Mouse (Mus musculus) limb, embryonic 12.5 days (tissue): ENCODE measurements around the gene Rgs21. TPM values are rescaled to one million over a fixed set of nuclear protein-coding genes. Genes with fewer than 3 reads are reported as not detected.

Experiments
- ATAC-seq: fragments of 200-750 bp; cut with Nextera tagmentation; 2 replicates; pipeline ENCODE4 v1.8.0; 2017; ENCODE audit warnings: low read depth, moderate TSS enrichment; ENCODE audit not compliant: insufficient number of reproducible peaks, insufficient read depth, low FRiP score, low TSS enrichment
- H3K27ac ChIP-seq: fragments of 300-500 bp; sonication (generic); 2 replicates; pipeline ENCODE4 v1.5.1; 2016; ENCODE audit warnings: mild to moderate bottlenecking, moderate library complexity
- H3K27me3 ChIP-seq: fragments of 300-500 bp; sonication (generic); 2 replicates; pipeline ENCODE4 v1.6.1; 2016; ENCODE audit warnings: mild to moderate bottlenecking, moderate library complexity
- H3K36me3 ChIP-seq: fragments of 300-500 bp; sonication (generic); 2 replicates; pipeline ENCODE4 v1.6.1; 2016; ENCODE audit warnings: mild to moderate bottlenecking, moderate library complexity
- H3K4me1 ChIP-seq: fragments of 300-500 bp; sonication (generic); replicated peaks from 2 replicates; pipeline ENCODE4 v1.6.1; 2016
- H3K4me2 ChIP-seq: fragments of 300-500 bp; sonication (generic); 2 replicates; pipeline ENCODE4 v1.6.1; 2016; ENCODE audit warnings: mild to moderate bottlenecking, moderate library complexity
- H3K4me3 ChIP-seq: fragments of 300-500 bp; sonication (generic); replicated peaks from 2 replicates; pipeline ENCODE4 v1.5.1; 2016; ENCODE audit warnings: mild to moderate bottlenecking
- H3K9ac ChIP-seq: fragments of 300-500 bp; sonication (generic); replicated peaks from 2 replicates; pipeline ENCODE4 v1.6.1; 2016; ENCODE audit warnings: mild to moderate bottlenecking, moderate library complexity
- H3K9me3 ChIP-seq: fragments of 300-500 bp; sonication (generic); 2 replicates; pipeline ENCODE4 v1.6.1; 2016; ENCODE audit warnings: mild to moderate bottlenecking, moderate library complexity
- WGBS: fragments of 180-500 bp; shearing (Covaris S2); methylation state at CpG from one replicate; pipeline ENCODE4 v1.1.7; 2016; 5-methylcytosine and 5-hydroxymethylcytosine counted together
- polyA plus RNA-seq: library from polyadenylated mRNA; unstranded; fragments of >200 nt; fragmentation: Nextera tagmentation; extraction: Ambion mirVana; gene quantifications from 2 replicates; pipeline ENCODE4 v1.2.1, GENCODE M21; 2016

The Rgs21 gene
- polyA plus RNA-seq, 1 experiment from 2014 or later: not detected

- Histone ChIP-seq H3K9ac (no peak overlapping the region), H3K4me1 (no peaks in the 10 kb centered on the region), H3K9me3 (no peaks in the 10 kb centered on the region), H3K4me3 (no peak overlapping the region), H3K27me3 (no peaks in the 10 kb centered on the region), H3K4me2 (no peak overlapping the region), H3K36me3 (no peaks in the 10 kb centered on the region), H3K27ac (no peak overlapping the region)
- ATAC-seq: no peak
- WGBS: 83% methylated on average over 1 of the region's 1 CpGs
Measured at GRCm38 (mm10) chr1:144499719-144500118, 67.7 kb downstream of the Rgs21 start.

- no peak overlapping the region for H3K27ac ChIP-seq
- H3K4me1 ChIP-seq: no peaks in the 10 kb centered on the region
- no peaks in the 10 kb centered on the region for H3K36me3 ChIP-seq
- no peak overlapping the region for H3K9ac ChIP-seq
- H3K9me3 ChIP-seq: no peaks in the 10 kb centered on the region
- no peaks in the 10 kb centered on the region for H3K27me3 ChIP-seq
- no peak for ATAC-seq
- no peak overlapping the region for H3K4me3 ChIP-seq
- H3K4me2 ChIP-seq: no peak overlapping the region
Measured at GRCm38 (mm10) chr1:144498725-144499124, 68.7 kb downstream of the Rgs21 start.

GRCm38 (mm10) chr1:144498051-144498450 is 69.4 kb downstream of the Rgs21 start:
- Histone ChIP-seq H3K27ac (no peak overlapping the region), H3K27me3 (no peaks in the 10 kb centered on the region), H3K4me3 (no peak overlapping the region), H3K9me3 (no peaks in the 10 kb centered on the region), H3K9ac (no peak overlapping the region), H3K4me2 (no peak overlapping the region), H3K4me1 (no peaks in the 10 kb centered on the region), H3K36me3 (no peaks in the 10 kb centered on the region)
- 49% methylated on average over 3 of the region's 3 CpGs for WGBS
- no peak for ATAC-seq

GRCm38 (mm10) chr1:144493336-144493735 is 74.1 kb downstream of the Rgs21 start:
- Histone ChIP-seq H3K9me3 (no peaks in the 10 kb centered on the region), H3K4me3 (no peak overlapping the region), H3K27ac (no peak overlapping the region), H3K4me2 (no peak overlapping the region), H3K36me3 (no peaks in the 10 kb centered on the region), H3K27me3 (no peaks in the 10 kb centered on the region), H3K9ac (no peak overlapping the region), H3K4me1 (no peaks in the 10 kb centered on the region)
- WGBS: 94% methylated on average over 1 of the region's 1 CpGs
- no peak for ATAC-seq

GRCm38 (mm10) chr1:144488223-144488835 is 79.1 kb downstream of the Rgs21 start:
- Histone ChIP-seq H3K27ac (no peak overlapping the region), H3K9ac (no peak overlapping the region), H3K4me2 (no peak overlapping the region), H3K9me3 (no peaks in the 10 kb centered on the region), H3K36me3 (no peaks in the 10 kb centered on the region), H3K27me3 (no peaks in the 10 kb centered on the region), H3K4me1 (no peaks in the 10 kb centered on the region), H3K4me3 (no peak overlapping the region)
- WGBS: 90% methylated on average over 5 of the region's 5 CpGs
- no peak for ATAC-seq

Other genes starting within 250 kb of the Rgs21 start
- 1.3 and 1.5 TPM in 2 replicates for gene Rgs18, start 207.8 kb upstream of the Rgs21 start, polyA plus RNA-seq